Mouse (Mus musculus): ENCODE measurements at regions not wholly inside any gene's neighbourhood (a gene's known extent, or its start where the extent isn't known, plus 50 kb on each side); places are given as distances from the start of the nearest gene placed in this dataset.

- no peak overlapping the region for H3K4me3 ChIP-seq (replicated peaks in 1 of 3; ENCODE audit: low read depth in 2 of 3, low read length in 2 of 3, poor library complexity in 1 of 3)
- H3K9ac ChIP-seq (ENCODE audit: insufficient read depth, low read depth): no peak overlapping the region
- DNase-seq (ENCODE audit: extremely low read depth): no peak
- H3K79me2 ChIP-seq (replicated peaks; ENCODE audit: control insufficient read depth, extremely low read depth, insufficient read depth, poor library complexity, severe bottlenecking): no peaks in the 10 kb centered on the region
- in situ Hi-C loops (cut with MboI; ENCODE audit: low pct_ligation_motif_present, low pct_unique_long_range_greater_than_20kb, low sequenced_read_pairs) (no loop called here), dilution Hi-C loops (cut with MboI; ENCODE audit: extremely low pct_ligation_motif_present, extremely low pct_unique_long_range_greater_than_20kb, low sequenced_read_pairs) (no loop called here)
- H3K9me3 ChIP-seq (replicated peaks; ENCODE audit: low read length): no peaks in the 10 kb centered on the region
- H3K27me3 ChIP-seq (replicated peaks): no peaks in the 10 kb centered on the region
- TF ChIP-seq GABPA (IDR thresholded peaks at IDR 0.05; ENCODE audit: insufficient replicate concordance, low read depth, low read length) (no peak), BHLHE40 (IDR thresholded peaks at IDR 0.05; ENCODE audit: low read depth, low read length) (no peak), ETS1 (conservative IDR thresholded peaks at IDR 0.05; ENCODE audit: low read depth, low read length) (no peak), RCOR1 (conservative IDR thresholded peaks at IDR 0.05; ENCODE audit: low read depth, low read length) (no peak), MAX (IDR thresholded peaks at IDR 0.05; ENCODE audit: low read length) (no peak), E2F4 (IDR thresholded peaks at IDR 0.05; ENCODE audit: insufficient replicate concordance, low read depth, low read length) (no peak), USF1 (IDR thresholded peaks at IDR 0.05; ENCODE audit: low read depth, low read length) (no peak)
- H3K4me2 ChIP-seq (ENCODE audit: insufficient read depth, low read depth, poor library complexity, severe bottlenecking): no peak overlapping the region
- H3K36me3 ChIP-seq (replicated peaks in 1 of 2; ENCODE audit: control insufficient read depth in 1 of 2, insufficient read depth in 1 of 2, low read length in 1 of 2): no peaks in the 10 kb centered on the region
- no peak overlapping the region for H3K27ac ChIP-seq (ENCODE audit: insufficient read depth, low read depth)
- H3K4me1 ChIP-seq (ENCODE audit: control insufficient read depth in 1 of 2, insufficient read depth in 2 of 2): peaks cover 0 to 6% of the 10 kb centered on the region in 2 experiments; a peak in 1 of 4 replicates
These were observed 186.7 kb downstream of the 1700064H15Rik start for GRCm38 (mm10) chr3:19441827-19442226.

GRCm38 (mm10) chr3:19430159-19430558 lies 198.3 kb downstream of the 1700064H15Rik start:
- dilution Hi-C loops (cut with MboI; ENCODE audit: extremely low pct_ligation_motif_present, extremely low pct_unique_long_range_greater_than_20kb, low sequenced_read_pairs) (no loop called here), in situ Hi-C loops (cut with MboI; ENCODE audit: low pct_ligation_motif_present, low pct_unique_long_range_greater_than_20kb, low sequenced_read_pairs) (no loop called here)
- DNase-seq (ENCODE audit: extremely low read depth): peak; percentile 89
- peak overlapping the region; percentile 98 for H3K27ac ChIP-seq (ENCODE audit: insufficient read depth, low read depth)
- H3K9me3 ChIP-seq (replicated peaks; ENCODE audit: low read length): no peaks in the 10 kb centered on the region
- peaks cover 25 to 61% of the 10 kb centered on the region in 2 experiments for H3K4me1 ChIP-seq (ENCODE audit: control insufficient read depth in 1 of 2, insufficient read depth in 2 of 2)
- H3K9ac ChIP-seq (ENCODE audit: insufficient read depth, low read depth): peak overlapping the region; percentile 86
- no peaks in the 10 kb centered on the region for H3K79me2 ChIP-seq (replicated peaks; ENCODE audit: control insufficient read depth, extremely low read depth, insufficient read depth, poor library complexity, severe bottlenecking)
- no peaks in the 10 kb centered on the region for H3K27me3 ChIP-seq (replicated peaks)
- peak overlapping the region; percentile 84 for H3K4me2 ChIP-seq (ENCODE audit: insufficient read depth, low read depth, poor library complexity, severe bottlenecking)
- no peaks in the 10 kb centered on the region for H3K36me3 ChIP-seq (replicated peaks in 1 of 2; ENCODE audit: control insufficient read depth in 1 of 2, insufficient read depth in 1 of 2, low read length in 1 of 2)
- no peak overlapping the region for H3K4me3 ChIP-seq (replicated peaks in 1 of 3; ENCODE audit: low read depth in 2 of 3, low read length in 2 of 3, poor library complexity in 1 of 3)
- TF ChIP-seq IRF4 (IDR thresholded peaks at IDR 0.05; ENCODE audit: low read depth, low read length): no peak
- TF ChIP-seq ELF1 (IDR thresholded peaks at IDR 0.05; ENCODE audit: low read depth, low read length): peak; percentile 14; the same call in 1 of the 2 replicates
- peak; percentile 15; the same call in 1 of the 2 replicates for TF ChIP-seq HCFC1 (IDR thresholded peaks at IDR 0.05; ENCODE audit: low read depth, low read length)
- peak; percentile 91 for TF ChIP-seq ETS1 (conservative IDR thresholded peaks at IDR 0.05; ENCODE audit: low read depth, low read length)
- peak; percentile 48 for TF ChIP-seq JUND (conservative IDR thresholded peaks at IDR 0.05; ENCODE audit: low read depth, low read length)
- 0 out of 2 replicates have a peak, but pooled peaks have one; percentile 24 for TF ChIP-seq MAZ (IDR thresholded peaks at IDR 0.05; ENCODE audit: low read depth, low read length)
- TF ChIP-seq NRF1 (IDR thresholded peaks at IDR 0.05; ENCODE audit: low read depth, low read length): no peak
- TF ChIP-seq EP300 (IDR thresholded peaks at IDR 0.05; ENCODE audit: low read length): peak; percentile 79
- no peak for TF ChIP-seq CHD2 (IDR thresholded peaks at IDR 0.05; ENCODE audit: low read length)
- no peak for TF ChIP-seq CTCF (conservative IDR thresholded peaks at IDR 0.05 in 1 of 2, IDR thresholded peaks at IDR 0.05 in 1 of 2; ENCODE audit: low read depth in 2 of 2, low read length in 2 of 2)
- no peak for TF ChIP-seq ZMIZ1 (IDR thresholded peaks at IDR 0.05; ENCODE audit: low read depth, low read length)
- TF ChIP-seq MYC (IDR thresholded peaks at IDR 0.05; ENCODE audit: low read depth, low read length): peak; percentile 66; the same call in 1 of the 2 replicates
- no peak for TF ChIP-seq GABPA (IDR thresholded peaks at IDR 0.05; ENCODE audit: insufficient replicate concordance, low read depth, low read length)
- TF ChIP-seq USF1 (IDR thresholded peaks at IDR 0.05; ENCODE audit: low read depth, low read length): peak; percentile 72
- TF ChIP-seq USF2 (conservative IDR thresholded peaks at IDR 0.05; ENCODE audit: low read depth, low read length): peak; percentile 61
- TF ChIP-seq MXI1 (IDR thresholded peaks at IDR 0.05; ENCODE audit: low read depth, low read length): no peak
- no peak for TF ChIP-seq UBTF (IDR thresholded peaks at IDR 0.05; ENCODE audit: low read depth, low read length)
- TF ChIP-seq TCF12 (IDR thresholded peaks at IDR 0.05; ENCODE audit: low read depth, low read length): peak; percentile 68; the same call in 1 of the 2 replicates
- TF ChIP-seq BHLHE40 (IDR thresholded peaks at IDR 0.05; ENCODE audit: low read depth, low read length): peak; percentile 89
- no peak for TF ChIP-seq CHD1 (IDR thresholded peaks at IDR 0.05; ENCODE audit: low read depth, low read length)
- TF ChIP-seq TBP (conservative IDR thresholded peaks at IDR 0.05; ENCODE audit: low read depth, low read length): 0 out of 2 replicates have a peak, but pooled peaks have one; percentile 44
- no peak for TF ChIP-seq PAX5 (IDR thresholded peaks at IDR 0.05; ENCODE audit: low read length)
- TF ChIP-seq MAX (IDR thresholded peaks at IDR 0.05; ENCODE audit: low read length): peak; percentile 72; the same call in 1 of the 2 replicates
- TF ChIP-seq RAD21 (IDR thresholded peaks at IDR 0.05; ENCODE audit: low read depth, low read length): no peak; the same call in 1 of the 2 replicates
- no peak for TF ChIP-seq POLR2AphosphoS2 (IDR thresholded peaks at IDR 0.05; ENCODE audit: low read depth, low read length)
- no peak for TF ChIP-seq MAFK (IDR thresholded peaks at IDR 0.05; ENCODE audit: insufficient replicate concordance, low read length)
- no peak for TF ChIP-seq ZNF384 (IDR thresholded peaks at IDR 0.05; ENCODE audit: low read depth, low read length)
- no peak for TF ChIP-seq KAT2A (IDR thresholded peaks at IDR 0.05; ENCODE audit: insufficient replicate concordance, low read length)
- no peak for TF ChIP-seq ZKSCAN1 (IDR thresholded peaks at IDR 0.05; ENCODE audit: borderline replicate concordance, low read depth, low read length)
- no peak for TF ChIP-seq ZC3H11A (IDR thresholded peaks at IDR 0.05; ENCODE audit: low read depth, low read length)
- TF ChIP-seq POLR2A (IDR thresholded peaks at IDR 0.05; ENCODE audit: low read depth, low read length): peak; percentile 57
